Mouse (Mus musculus) heart, embryonic 14.5 days (tissue): ENCODE measurements around the gene Hist1h2bf. TPM values are rescaled to one million over a fixed set of nuclear protein-coding genes. Genes with fewer than 3 reads are reported as not detected.
"Not testable (repeated sequence)": the region's sequence is repeated elsewhere in the genome, so short reads cannot be mapped to it uniquely, and the experiment has no call there.

ENCODE experiments used
- ATAC-seq: fragments of 200-750 bp; cut with Nextera tagmentation; 2 replicates; pipeline ENCODE4 v1.8.0; 2017; ENCODE audit warnings: low read depth, moderate TSS enrichment; ENCODE audit not compliant: insufficient number of reproducible peaks, insufficient read depth, low FRiP score
- H3K27ac ChIP-seq, 2 experiments: fragments of 200-500 bp in 1 of 2; fragments of 300-500 bp in 1 of 2; sonication (generic) in 1 of 2; replicated peaks in 1 of 2; 2 replicates each; pipeline ENCODE4 v1.5.1; 2012 to 2014; ENCODE audit warnings: low read depth in 2 of 2, low read length in 2 of 2, control low read depth in 1 of 2, mild to moderate bottlenecking in 1 of 2, mixed read lengths in 1 of 2; ENCODE audit not compliant: control insufficient read depth in 1 of 2, insufficient read depth in 1 of 2
- H3K27me3 ChIP-seq: fragments of 300-500 bp; sonication (generic); 2 replicates; pipeline ENCODE4 v1.6.1; 2014; ENCODE audit warnings: mild to moderate bottlenecking, low read length, control low read depth; ENCODE audit not compliant: control insufficient read depth, insufficient read depth
- H3K36me3 ChIP-seq: fragments of 300-500 bp; sonication (generic); 2 replicates; pipeline ENCODE4 v1.6.1; 2014; ENCODE audit warnings: mild to moderate bottlenecking, control low read depth, low read length, mixed read lengths; ENCODE audit not compliant: control insufficient read depth, insufficient read depth
- H3K4me1 ChIP-seq, 2 experiments: fragments of 200-500 bp in 1 of 2; fragments of 300-500 bp in 1 of 2; sonication (generic) in 1 of 2; 2 replicates each; pipeline ENCODE4 v1.6.1; 2012 to 2014; ENCODE audit warnings: low read length in 2 of 2, control low read depth in 1 of 2, mixed read lengths in 1 of 2; ENCODE audit not compliant: control insufficient read depth in 2 of 2, insufficient read depth in 2 of 2
- H3K4me2 ChIP-seq: fragments of 300-500 bp; sonication (generic); 2 replicates; pipeline ENCODE4 v1.6.1; 2014; ENCODE audit warnings: mild to moderate bottlenecking, low read length
- H3K4me3 ChIP-seq, 2 experiments: fragments of 200-500 bp in 1 of 2; fragments of 300-500 bp in 1 of 2; sonication (generic) in 1 of 2; 2 replicates each; pipeline ENCODE4 v1.5.1; 2012 to 2014; ENCODE audit warnings: low read length in 2 of 2, mild to moderate bottlenecking in 2 of 2, control low read depth in 1 of 2, low read depth in 1 of 2, moderate library complexity in 1 of 2; ENCODE audit not compliant: control insufficient read depth in 1 of 2, insufficient read depth in 1 of 2
- H3K9ac ChIP-seq: fragments of 300-500 bp; sonication (generic); 2 replicates; pipeline ENCODE4 v1.6.1; 2014; ENCODE audit warnings: mild to moderate bottlenecking, low read length
- H3K9me3 ChIP-seq: fragments of 300-500 bp; sonication (generic); 2 replicates; pipeline ENCODE4 v1.6.1; 2016; ENCODE audit warnings: low read length, control low read depth; ENCODE audit not compliant: control insufficient read depth
- WGBS: fragments of 180-500 bp; shearing (Covaris S2); extraction: QIAGEN DNeasy Blood & Tissue Kit; methylation state at CpG from one replicate; pipeline ENCODE4 v1.1.7; 2014; 5-methylcytosine and 5-hydroxymethylcytosine counted together
- polyA plus RNA-seq: library from polyadenylated mRNA; unstranded; fragments of >200 nt; fragmentation: Nextera tagmentation; extraction: Ambion mirVana; gene quantifications from 2 replicates; pipeline ENCODE4 v1.2.1, GENCODE M21; 2014

Gene Hist1h2bf
- polyA plus RNA-seq, 1 experiment from 2014 or later: 3.7 TPM

GRCm38 (mm10) chr13:23595622-23596372 is 21.8 kb upstream of the Hist1h2bf start:
- H3K9ac ChIP-seq: no peak overlapping the region
- H3K4me1 ChIP-seq: no peaks in the 10 kb centered on the region
- H3K27ac ChIP-seq: no peak overlapping the region
- H3K4me3 ChIP-seq: no peak overlapping the region
- H3K36me3 ChIP-seq: no peaks in the 10 kb centered on the region
- H3K27me3 ChIP-seq: no peaks in the 10 kb centered on the region
- no peak for ATAC-seq
- H3K4me2 ChIP-seq: no peak overlapping the region
- no peaks in the 10 kb centered on the region for H3K9me3 ChIP-seq
- WGBS: 62% methylated on average over 7 of the region's 7 CpGs

DNA sequence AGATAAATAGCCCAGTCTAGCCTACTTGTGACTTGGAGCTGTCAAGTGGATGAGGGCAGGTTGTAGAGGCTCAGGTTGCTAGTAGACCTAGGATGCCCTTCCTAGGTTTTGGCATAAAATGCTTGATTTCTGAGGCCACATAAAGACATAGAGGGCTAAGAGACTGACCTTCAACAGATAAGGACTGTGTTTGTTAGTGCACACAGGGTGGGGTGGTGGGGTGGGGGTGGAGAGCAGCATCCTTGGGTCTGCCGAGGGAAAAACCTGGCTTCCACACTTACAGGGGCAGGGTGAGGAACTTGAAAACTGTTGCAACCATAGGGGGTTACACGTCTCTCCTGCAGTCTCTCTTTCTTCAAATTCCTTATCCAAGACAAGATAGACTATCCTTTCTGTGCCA is 21.2 kb upstream of the Hist1h2bf start:
- WGBS: 52% methylated on average over 2 of the region's 2 CpGs
- Histone ChIP-seq H3K4me1 (no peaks in the 10 kb centered on the region), H3K4me2 (no peak overlapping the region), H3K36me3 (no peaks in the 10 kb centered on the region), H3K4me3 (no peak overlapping the region), H3K27me3 (no peaks in the 10 kb centered on the region), H3K27ac (no peak overlapping the region), H3K9me3 (no peaks in the 10 kb centered on the region), H3K9ac (no peak overlapping the region)
- no peak for ATAC-seq

GRCm38 (mm10) chr13:23593051-23593770 is 19.2 kb upstream of the Hist1h2bf start:
- Histone ChIP-seq H3K4me1 (no peaks in the 10 kb centered on the region), H3K27ac (peak overlapping the region; percentile 49 to 55; a peak in 3 of 4 replicates), H3K4me3 (no peak overlapping the region), H3K9ac (no peak overlapping the region), H3K36me3 (no peaks in the 10 kb centered on the region), H3K27me3 (no peaks in the 10 kb centered on the region), H3K4me2 (no peak overlapping the region), H3K9me3 (no peaks in the 10 kb centered on the region)
- 61% methylated on average over 5 of the region's 5 CpGs for WGBS
- no peak for ATAC-seq

- Histone ChIP-seq H3K36me3 (no peaks in the 10 kb centered on the region), H3K27ac (no peak overlapping the region), H3K9ac (no peak overlapping the region), H3K4me2 (no peak overlapping the region), H3K4me3 (no peak overlapping the region), H3K27me3 (no peaks in the 10 kb centered on the region), H3K4me1 (no peaks in the 10 kb centered on the region), H3K9me3 (no peaks in the 10 kb centered on the region)
- ATAC-seq: no peak
- 89% methylated on average over 7 of the region's 7 CpGs for WGBS
Observed at GRCm38 (mm10) chr13:23592614-23593013, 18.6 kb upstream of the Hist1h2bf start.

GRCm38 (mm10) chr13:23591886-23592285 is 17.9 kb upstream of the Hist1h2bf start:
- ATAC-seq, H3K4me1 ChIP-seq, H3K9ac ChIP-seq, H3K4me3 ChIP-seq, H3K4me2 ChIP-seq, H3K27ac ChIP-seq, H3K9me3 ChIP-seq, H3K36me3 ChIP-seq, H3K27me3 ChIP-seq: not testable (repeated sequence)
- WGBS: 60% methylated on average over 7 of the region's 7 CpGs

DNA sequence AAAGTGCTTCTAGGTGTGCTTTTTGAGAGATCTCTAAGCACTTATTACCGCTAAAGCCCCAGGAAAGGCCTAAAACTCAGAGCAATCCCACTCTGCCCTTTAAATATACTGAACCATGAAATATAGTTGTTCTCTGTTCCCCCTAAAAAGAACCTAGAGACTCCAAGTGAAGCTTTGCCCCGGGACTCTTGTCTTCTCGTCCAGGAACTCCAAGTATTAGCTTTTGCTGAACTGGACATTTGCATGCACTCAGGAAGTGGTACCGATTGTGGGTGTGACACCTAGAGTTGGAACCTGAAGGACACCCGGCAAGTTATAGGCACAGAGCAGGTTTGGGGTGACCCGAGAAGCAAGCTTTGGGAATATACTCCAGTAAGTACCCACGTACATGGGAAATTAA is 17.2 kb upstream of the Hist1h2bf start:
- no peaks in the 10 kb centered on the region for H3K9me3 ChIP-seq
- ATAC-seq: no peak
- peaks cover 0 to 2% of the 10 kb centered on the region in 2 experiments; a peak in 1 of 4 replicates for H3K4me1 ChIP-seq
- H3K9ac ChIP-seq: no peak overlapping the region
- no peak overlapping the region for H3K27ac ChIP-seq
- 89% methylated on average over 7 of the region's 7 CpGs for WGBS
- H3K4me2 ChIP-seq: no peak overlapping the region
- no peaks in the 10 kb centered on the region for H3K36me3 ChIP-seq
- no peaks in the 10 kb centered on the region for H3K27me3 ChIP-seq
- H3K4me3 ChIP-seq: no peak overlapping the region

DNA sequence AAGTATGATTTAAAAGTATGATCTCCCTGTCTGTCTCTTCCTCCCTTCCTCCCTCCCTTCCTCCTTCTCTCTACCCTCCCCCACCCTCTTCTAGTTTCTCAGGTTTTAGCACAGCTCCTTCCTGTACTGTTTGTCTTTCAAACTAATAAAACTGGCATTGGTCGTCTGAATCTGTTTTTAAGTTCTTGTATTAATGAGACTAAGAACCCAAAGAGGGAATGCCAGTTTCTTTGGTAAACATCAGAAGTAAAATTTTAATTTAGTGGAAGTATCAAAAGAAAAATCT is 12.9 kb upstream of the Hist1h2bf start:
- Histone ChIP-seq H3K27me3 (no peaks in the 10 kb centered on the region), H3K27ac (peak overlapping the region; percentile 87 to 95), H3K4me2 (peak overlapping the region; percentile 91), H3K36me3 (no peaks in the 10 kb centered on the region), H3K4me3 (peak overlapping the region; percentile 23 to 49), H3K4me1 (peaks cover 5 to 14% of the 10 kb centered on the region in 2 experiments), H3K9me3 (no peaks in the 10 kb centered on the region), H3K9ac (peak overlapping the region; percentile 76)
- WGBS: 7% methylated on average over 1 of the region's 1 CpGs
- ATAC-seq: no peak
